Mouse (Mus musculus) liver, adult 2 months (tissue): ENCODE measurements around the gene Hoxa3.

Experiments
- CTCF ChIP-seq: fragments of 200-500 bp; IDR thresholded peaks from 2 replicates; pipeline ENCODE4 v1.5.1; 2011; ENCODE audit warnings: low read depth, low read length, control low read depth
- POLR2A ChIP-seq: fragments of 200-500 bp; IDR thresholded peaks from 2 replicates; pipeline ENCODE4 v1.6.1; 2011; ENCODE audit warnings: low read length, control low read depth; ENCODE audit not compliant: insufficient read depth; ENCODE audit errors: extremely low read depth

DNA sequence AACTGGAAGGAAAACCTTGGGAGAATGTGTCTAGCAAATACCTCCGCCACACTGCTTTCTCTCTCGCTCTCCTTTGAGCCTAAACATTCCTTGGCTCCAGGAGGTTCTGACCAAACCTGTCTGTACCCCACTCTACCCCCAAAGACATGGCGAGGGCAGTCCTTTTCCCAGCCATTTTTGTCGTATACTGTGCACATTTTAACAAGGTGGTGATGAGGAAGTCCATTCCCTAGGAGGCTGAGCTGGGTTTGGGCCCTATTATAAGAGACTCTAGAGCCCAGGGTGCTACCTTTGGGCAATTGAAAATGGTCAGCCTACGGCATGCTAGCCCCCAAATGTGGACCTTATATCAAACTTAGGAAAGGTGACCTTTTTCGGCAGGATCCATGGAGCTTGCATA, 22.7 kb upstream of the Hoxa3 start:
- no peak for TF ChIP-seq CTCF
- no peak for TF ChIP-seq POLR2A
